Mouse (Mus musculus) stomach, postnatal 0 days (tissue): Measurements from ENCODE around the gene H1f0. TPM values are rescaled to one million over a fixed set of nuclear protein-coding genes. Genes with fewer than 3 reads are reported as not detected.
A peak's percentile ranks its signal among the peaks of the same experiment; 100 is the strongest.

Source experiments
- ATAC-seq: fragments of 200-750 bp; cut with Nextera tagmentation; 2 replicates; pipeline ENCODE4 v1.8.0; 2017; ENCODE audit not compliant: low FRiP score, low TSS enrichment
- DNase-seq: peaks from one replicate; pipeline ENCODE4 v3.0.0-alpha.2; 2016; ENCODE audit warnings: low spot score
- H3K27ac ChIP-seq: fragments of 300-500 bp; sonication (generic); replicated peaks from 2 replicates; pipeline ENCODE4 v1.5.1; 2014; ENCODE audit warnings: mild to moderate bottlenecking, control low read depth
- H3K27me3 ChIP-seq: fragments of 300-500 bp; sonication (generic); 2 replicates; pipeline ENCODE4 v1.6.1; 2014; ENCODE audit warnings: low read length; ENCODE audit not compliant: control insufficient read depth, insufficient read depth
- H3K36me3 ChIP-seq: fragments of 300-500 bp; sonication (generic); 2 replicates; pipeline ENCODE4 v1.6.1; 2014; ENCODE audit warnings: low read length, mixed read lengths; ENCODE audit not compliant: control insufficient read depth, insufficient read depth
- H3K4me1 ChIP-seq: fragments of 300-500 bp; sonication (generic); replicated peaks from 2 replicates; pipeline ENCODE4 v1.6.1; 2014; ENCODE audit warnings: antibody characterized with exemption; ENCODE audit not compliant: control insufficient read depth, insufficient read depth
- H3K4me2 ChIP-seq: fragments of 300-500 bp; sonication (generic); replicated peaks from 2 replicates; pipeline ENCODE4 v1.6.1; 2014; ENCODE audit warnings: low read depth, mild to moderate bottlenecking, control low read depth, moderate library complexity
- H3K4me3 ChIP-seq: fragments of 300-500 bp; sonication (generic); 2 replicates; pipeline ENCODE4 v1.5.1; 2014; ENCODE audit warnings: low read depth, low read length, control low read depth
- H3K9ac ChIP-seq: fragments of 300-500 bp; sonication (generic); 2 replicates; pipeline ENCODE4 v1.6.1; 2014; ENCODE audit warnings: mild to moderate bottlenecking, low read length, control low read depth, mixed read lengths
- H3K9me3 ChIP-seq: fragments of 300-500 bp; sonication (generic); 2 replicates; pipeline ENCODE4 v1.6.1; 2016; ENCODE audit warnings: low read length; ENCODE audit not compliant: control insufficient read depth
- CTCF ChIP-seq: IDR thresholded peaks from 2 replicates; pipeline ENCODE4 v1.5.1; 2016; ENCODE audit warnings: antibody characterized with exemption, low read depth, mild to moderate bottlenecking, moderate library complexity
- EP300 ChIP-seq: optimal IDR thresholded peaks from 2 replicates; pipeline ENCODE3; 2016; ENCODE audit warnings: antibody characterized with exemption
- WGBS: fragments of 180-500 bp; shearing (Covaris S2); extraction: QIAGEN DNeasy Blood & Tissue Kit; methylation state at CpG from one replicate; pipeline ENCODE4 v1.1.7; 2014; 5-methylcytosine and 5-hydroxymethylcytosine counted together
- polyA plus RNA-seq: library from polyadenylated mRNA; unstranded; fragments of >200 nt; fragmentation: Nextera tagmentation; extraction: Ambion mirVana; gene quantifications from 2 replicates; pipeline ENCODE4 v1.2.1, GENCODE M21; 2015

H1f0 gene
- polyA plus RNA-seq, 1 experiment from 2014 or later, result 285 TPM

- WGBS, result 27% methylated on average over 4 of the region's 4 CpGs
- DNase-seq (no peak), ATAC-seq (no peak)
- Histone ChIP-seq H3K9ac (no peak overlapping the region), H3K27ac (no peak overlapping the region), H3K4me1 (no peaks in the 10 kb centered on the region), H3K27me3 (no peaks in the 10 kb centered on the region), H3K4me3 (no peak overlapping the region), H3K4me2 (no peak overlapping the region), H3K9me3 (no peaks in the 10 kb centered on the region), H3K36me3 (no peaks in the 10 kb centered on the region)
- TF ChIP-seq EP300, result no peak
- no peak for TF ChIP-seq CTCF
Observed at GRCm38 (mm10) chr15:79018191-79018590, 10.1 kb upstream of the H1f0 start.

GRCm38 (mm10) chr15:79018886-79019285 is 9.4 kb upstream of the H1f0 start:
- no peak overlapping the region for H3K27ac ChIP-seq
- DNase-seq, result no peak
- H3K4me2 ChIP-seq, result no peak overlapping the region
- no peak for ATAC-seq
- H3K4me3 ChIP-seq, result no peak overlapping the region
- H3K4me1 ChIP-seq, result no peaks in the 10 kb centered on the region
- 64% methylated on average over 3 of the region's 3 CpGs for WGBS
- H3K27me3 ChIP-seq, result no peaks in the 10 kb centered on the region
- no peaks in the 10 kb centered on the region for H3K36me3 ChIP-seq
- TF ChIP-seq CTCF (peak; percentile 64), EP300 (no peak)
- no peak overlapping the region for H3K9ac ChIP-seq
- H3K9me3 ChIP-seq, result no peaks in the 10 kb centered on the region

GRCm38 (mm10) chr15:79022671-79023230 is 5.5 kb upstream of the H1f0 start:
- TF ChIP-seq CTCF (no peak), EP300 (no peak)
- Histone ChIP-seq H3K4me2 (no peak overlapping the region), H3K27ac (no peak overlapping the region), H3K4me3 (no peak overlapping the region), H3K27me3 (no peaks in the 10 kb centered on the region), H3K4me1 (peaks cover 4% of the 10 kb centered on the region; the same call in 1 of the 2 replicates), H3K9me3 (no peaks in the 10 kb centered on the region), H3K9ac (no peak overlapping the region), H3K36me3 (no peaks in the 10 kb centered on the region)
- ATAC-seq (peak; percentile 22; the same call in 1 of the 2 replicates), DNase-seq (no peak)
- WGBS, result 54% methylated on average over 10 of the region's 10 CpGs

GRCm38 (mm10) chr15:79023366-79023765 is 4.9 kb upstream of the H1f0 start:
- Histone ChIP-seq H3K36me3 (no peaks in the 10 kb centered on the region), H3K4me3 (no peak overlapping the region), H3K4me2 (no peak overlapping the region), H3K27ac (no peak overlapping the region), H3K4me1 (peaks cover 4% of the 10 kb centered on the region; the same call in 1 of the 2 replicates), H3K27me3 (no peaks in the 10 kb centered on the region), H3K9me3 (no peaks in the 10 kb centered on the region), H3K9ac (no peak overlapping the region)
- no peak for ATAC-seq
- 38% methylated on average over 1 of the region's 1 CpGs for WGBS
- no peak for TF ChIP-seq CTCF
- TF ChIP-seq EP300, result no peak
- DNase-seq, result no peak

- Histone ChIP-seq H3K4me1 (peaks cover 4% of the 10 kb centered on the region; the same call in 1 of the 2 replicates), H3K4me3 (no peak overlapping the region), H3K9me3 (no peaks in the 10 kb centered on the region), H3K27me3 (no peaks in the 10 kb centered on the region), H3K4me2 (peak overlapping the region; percentile 44), H3K9ac (peak overlapping the region; percentile 38; the same call in 1 of the 2 replicates), H3K27ac (no peak overlapping the region), H3K36me3 (no peaks in the 10 kb centered on the region)
- ATAC-seq (no peak), DNase-seq (peak; percentile 35)
- no peak for TF ChIP-seq EP300
- no peak for TF ChIP-seq CTCF
- WGBS, result 18% methylated on average over 17 of the region's 18 CpGs
Observed at GRCm38 (mm10) chr15:79025687-79026308, 2.5 kb upstream of the H1f0 start.

GRCm38 (mm10) chr15:79026511-79027290 is 1.5 kb upstream of the H1f0 start:
- DNase-seq, result no peak
- no peak overlapping the region for H3K27ac ChIP-seq
- H3K9me3 ChIP-seq, result no peaks in the 10 kb centered on the region
- H3K4me3 ChIP-seq, result peak overlapping the region; percentile 84
- H3K27me3 ChIP-seq, result no peaks in the 10 kb centered on the region
- TF ChIP-seq EP300 (no peak), CTCF (no peak)
- H3K4me2 ChIP-seq, result peak overlapping the region; percentile 96
- H3K36me3 ChIP-seq, result no peaks in the 10 kb centered on the region
- ATAC-seq, result no peak
- 39% methylated on average over 14 of the region's 14 CpGs for WGBS
- peak overlapping the region; percentile 100; the same call in 1 of the 2 replicates for H3K9ac ChIP-seq
- peaks cover 8% of the 10 kb centered on the region; the same call in 1 of the 2 replicates for H3K4me1 ChIP-seq
